Mouse (Mus musculus) embryonic facial prominence, embryonic 14.5 days (tissue): ENCODE measurements around the gene Gm3558. TPM values are rescaled to one million over a fixed set of nuclear protein-coding genes. Genes with fewer than 3 reads are reported as not detected.
"Not testable (repeated sequence)": the region's sequence is repeated elsewhere in the genome, so short reads cannot be mapped to it uniquely, and the experiment has no call there.

Experiments used
- ATAC-seq: fragments of 200-750 bp; cut with Nextera tagmentation; 2 replicates; pipeline ENCODE4 v1.8.0; 2017; ENCODE audit warnings: low read depth, moderate number of reproducible peaks, moderate TSS enrichment
- DNase-seq: peaks from one replicate; pipeline ENCODE4 v3.0.0-alpha.2; 2015; ENCODE audit warnings: low spot score
- H3K27ac ChIP-seq: fragments of 300-500 bp; sonication (generic); replicated peaks from 2 replicates; pipeline ENCODE4 v1.5.1; 2014; ENCODE audit warnings: low read depth, mild to moderate bottlenecking, low read length, moderate library complexity
- H3K27me3 ChIP-seq: fragments of 300-500 bp; sonication (generic); replicated peaks from 2 replicates; pipeline ENCODE4 v1.6.1; 2014; ENCODE audit warnings: low read length; ENCODE audit not compliant: control insufficient read depth, insufficient read depth
- H3K36me3 ChIP-seq: fragments of 300-500 bp; sonication (generic); 2 replicates; pipeline ENCODE4 v1.6.1; 2014; ENCODE audit warnings: low read length, mixed read lengths; ENCODE audit not compliant: control insufficient read depth, insufficient read depth
- H3K4me1 ChIP-seq: fragments of 300-500 bp; sonication (generic); 2 replicates; pipeline ENCODE4 v1.6.1; 2014; ENCODE audit warnings: antibody characterized with exemption, low read length; ENCODE audit not compliant: control insufficient read depth, insufficient read depth
- H3K4me2 ChIP-seq: fragments of 300-500 bp; sonication (generic); 2 replicates; pipeline ENCODE4 v1.6.1; 2014; ENCODE audit warnings: low read depth, mild to moderate bottlenecking, low read length, moderate library complexity, mixed read lengths
- H3K4me3 ChIP-seq: fragments of 300-500 bp; sonication (generic); 2 replicates; pipeline ENCODE4 v1.5.1; 2014; ENCODE audit warnings: low read depth, mild to moderate bottlenecking, low read length
- H3K9ac ChIP-seq: fragments of 300-500 bp; sonication (generic); 2 replicates; pipeline ENCODE4 v1.6.1; 2014; ENCODE audit warnings: low read depth, mild to moderate bottlenecking, low read length, moderate library complexity, mixed read lengths
- H3K9me3 ChIP-seq: fragments of 300-500 bp; sonication (generic); 2 replicates; pipeline ENCODE4 v1.6.1; 2016; ENCODE audit warnings: low read length; ENCODE audit not compliant: control insufficient read depth
- WGBS: fragments of 180-500 bp; shearing (Covaris S2); extraction: QIAGEN DNeasy Blood & Tissue Kit; methylation state at CpG from one replicate; pipeline ENCODE4 v1.1.7; 2014; 5-methylcytosine and 5-hydroxymethylcytosine counted together
- polyA plus RNA-seq: library from polyadenylated mRNA; unstranded; fragments of >200 nt; fragmentation: Nextera tagmentation; extraction: Ambion mirVana; gene quantifications from 2 replicates; pipeline ENCODE4 v1.2.1, GENCODE M21; 2014

Gm3558 gene
- 0.17 TPM in 1 of 2 replicates, not detected in the other for polyA plus RNA-seq

- H3K9me3 ChIP-seq, H3K4me1 ChIP-seq, H3K9ac ChIP-seq, ATAC-seq, H3K27me3 ChIP-seq, H3K27ac ChIP-seq, H3K36me3 ChIP-seq, DNase-seq: not testable (repeated sequence)
- Histone ChIP-seq H3K4me3 (peak within 1 kb of the TSS; percentile 32), H3K4me2 (peak within 1 kb of the TSS; percentile 61)
- WGBS, result no CpG with 5 or more reads among the region's 34 CpGs
Measured at GRCm38 (mm10) chr14:7568382-7568781, at the start of gene Gm3558. TSS of gene Gm3558 (minus strand) at chr14:7568566.

- no CpG with 5 or more reads among the region's 2 CpGs for WGBS
- not testable (repeated sequence) for H3K27ac ChIP-seq, H3K4me1 ChIP-seq, ATAC-seq, H3K36me3 ChIP-seq, H3K27me3 ChIP-seq, H3K9me3 ChIP-seq, H3K9ac ChIP-seq, H3K4me3 ChIP-seq, DNase-seq, H3K4me2 ChIP-seq
Measured at GRCm38 (mm10) chr14:7595492-7595891, 27.1 kb upstream of the Gm3558 start, which contains the start of gene Gm10338. TSS of gene Gm10338 (minus strand) at chr14:7595592.

- H3K4me1 ChIP-seq, ATAC-seq, H3K9ac ChIP-seq, H3K36me3 ChIP-seq, DNase-seq, H3K27ac ChIP-seq, H3K27me3 ChIP-seq, H3K9me3 ChIP-seq: not testable (repeated sequence)
- peak overlapping the region; percentile 61 for H3K4me2 ChIP-seq
- 0% methylated on average over 18 of the region's 27 CpGs for WGBS
- H3K4me3 ChIP-seq, result peak overlapping the region; percentile 32
Measured at GRCm38 (mm10) chr14:7567890-7568289, 476 bp downstream of the Gm3558 start.

DNA sequence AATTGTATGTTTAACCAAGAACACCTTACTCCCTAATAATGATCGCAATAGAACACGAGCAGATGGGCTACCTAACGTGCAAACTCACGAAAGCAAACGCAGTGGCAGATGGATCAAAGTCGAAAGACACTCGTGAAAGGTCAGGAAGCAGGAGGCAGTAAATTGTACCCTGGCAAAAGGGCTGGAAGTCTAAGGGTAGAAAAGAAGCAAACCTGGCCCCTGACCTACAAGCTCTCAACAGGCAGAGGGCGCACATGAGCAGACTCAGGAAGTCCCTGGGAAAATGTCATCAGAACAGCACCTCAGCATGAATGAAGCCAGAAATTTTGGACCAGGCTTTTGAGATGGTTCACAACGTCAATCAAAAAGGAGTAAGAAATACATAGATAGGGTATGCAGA, 1.1 kb downstream of the Gm3558 start:
- H3K9me3 ChIP-seq, H3K4me3 ChIP-seq, H3K27ac ChIP-seq, DNase-seq, H3K9ac ChIP-seq, ATAC-seq, H3K27me3 ChIP-seq, H3K4me2 ChIP-seq, H3K36me3 ChIP-seq, H3K4me1 ChIP-seq: not testable (repeated sequence)
- 2% methylated on average over 6 of the region's 9 CpGs for WGBS

Other genes with a start within 250 kb of the Gm3558 start
- gene Gm5797, start 236.2 kb downstream of the Gm3558 start, polyA plus RNA-seq, result not detected in 2 replicates
- gene Gm8374, start 203.4 kb downstream of the Gm3558 start, polyA plus RNA-seq, result not detected in 2 replicates
- gene Gm3755, start 117.6 kb downstream of the Gm3558 start, polyA plus RNA-seq, result not detected in 2 replicates
- 0.43 TPM in 1 of 2 replicates, not detected in the other for gene Gm3752, start 84.8 kb downstream of the Gm3558 start, polyA plus RNA-seq
- not detected in 2 replicates for gene Gm10338, start 27.0 kb upstream of the Gm3558 start, polyA plus RNA-seq
- not detected in 2 replicates for gene Gm10128, start 75.4 kb upstream of the Gm3558 start, polyA plus RNA-seq
- gene Gm26661, start 223.0 kb upstream of the Gm3558 start, polyA plus RNA-seq, result 0.67 TPM in 1 of 2 replicates, not detected in the other
- 26.7 and 29.8 TPM in 2 replicates for gene Flnb, start 249.4 kb upstream of the Gm3558 start, polyA plus RNA-seq